Mouse (Mus musculus): ENCODE measurements around the gene Bsnd. TPM values are rescaled to one million over a fixed set of nuclear protein-coding genes. Genes with fewer than 3 reads are reported as not detected.

The Bsnd gene
- polyA plus RNA-seq, 1 experiment from 2014 or later = not detected

GRCm38 (mm10) chr4:106483215-106483727, 8.8 kb downstream of the Bsnd start:
- Histone ChIP-seq H3K36me3 (no peaks in the 10 kb centered on the region), H3K4me1 (replicated peaks) (0 out of 2 replicates have a peak, but pooled peaks cover 5% of the 10 kb centered on the region), H3K27me3 (peaks cover 50% of the 10 kb centered on the region), H3K9ac (replicated peaks) (no peak overlapping the region), H3K4me2 (no peak overlapping the region), H3K4me3 (replicated peaks) (no peak overlapping the region), H3K9me3 (no peaks in the 10 kb centered on the region), H3K27ac (no peak overlapping the region)
- WGBS = 39% methylated on average over 7 of the region's 7 CpGs
- no peak for ATAC-seq (ENCODE audit: insufficient number of reproducible peaks, insufficient read depth, low FRiP score, low TSS enrichment, low read depth)

DNA sequence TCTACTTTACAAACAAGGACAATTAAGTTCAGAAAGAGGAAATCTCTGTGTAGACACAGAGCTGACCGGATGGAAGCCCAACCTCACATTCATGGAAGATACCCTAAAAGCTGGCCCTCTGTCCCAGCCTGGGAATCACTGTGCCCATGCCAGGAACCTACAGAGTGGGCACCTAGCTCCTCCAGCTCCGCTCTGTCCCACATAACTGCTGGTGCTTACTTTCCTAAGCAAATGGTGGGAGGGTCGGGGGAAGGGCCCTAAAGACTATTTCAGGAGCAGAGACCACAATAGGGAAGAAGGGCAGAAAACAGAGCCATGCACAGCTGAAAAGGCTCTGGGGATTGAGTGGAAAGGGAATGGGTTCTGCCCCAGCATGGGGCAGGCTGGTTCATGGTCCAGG, 11.5 kb downstream of the Bsnd start:
- Histone ChIP-seq H3K9ac (replicated peaks) (no peak overlapping the region), H3K4me2 (no peak overlapping the region), H3K4me1 (replicated peaks) (0 out of 2 replicates have a peak, but pooled peaks cover 5% of the 10 kb centered on the region), H3K4me3 (replicated peaks) (no peak overlapping the region), H3K27ac (no peak overlapping the region), H3K9me3 (no peaks in the 10 kb centered on the region), H3K27me3 (peaks cover 50% of the 10 kb centered on the region), H3K36me3 (no peaks in the 10 kb centered on the region)
- no peak for ATAC-seq (ENCODE audit: insufficient number of reproducible peaks, insufficient read depth, low FRiP score, low TSS enrichment, low read depth)
- WGBS = 70% methylated on average over 3 of the region's 3 CpGs

DNA sequence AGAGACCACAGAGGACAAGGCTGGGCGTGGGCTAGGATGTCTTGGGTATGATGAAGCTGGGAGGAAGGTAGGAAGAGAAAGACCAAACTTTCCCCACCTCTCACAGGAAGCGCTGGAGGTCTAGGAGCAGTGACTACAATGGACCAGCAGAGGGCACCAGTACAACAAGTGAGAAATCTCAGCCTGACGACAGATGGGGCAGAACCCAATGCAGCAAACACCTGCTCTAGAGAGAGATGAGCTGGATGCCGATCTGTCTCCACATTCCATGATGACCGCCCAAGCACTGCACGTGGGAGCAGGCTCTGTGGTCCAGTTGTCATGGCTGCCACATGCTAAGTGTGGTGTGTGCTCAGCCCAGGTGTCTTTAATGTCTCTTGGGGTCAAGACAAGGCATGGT, 17.8 kb downstream of the Bsnd start:
- Histone ChIP-seq H3K9ac (replicated peaks) (no peak overlapping the region), H3K9me3 (no peaks in the 10 kb centered on the region), H3K27me3 (peaks cover 7% of the 10 kb centered on the region; the same call in 1 of the 2 replicates), H3K27ac (no peak overlapping the region), H3K4me2 (no peak overlapping the region), H3K4me3 (replicated peaks) (no peak overlapping the region), H3K36me3 (no peaks in the 10 kb centered on the region), H3K4me1 (replicated peaks) (0 out of 2 replicates have a peak, but pooled peaks cover 5% of the 10 kb centered on the region)
- 3% methylated on average over 6 of the region's 6 CpGs for WGBS
- no peak for ATAC-seq (ENCODE audit: insufficient number of reproducible peaks, insufficient read depth, low FRiP score, low TSS enrichment, low read depth)

DNA sequence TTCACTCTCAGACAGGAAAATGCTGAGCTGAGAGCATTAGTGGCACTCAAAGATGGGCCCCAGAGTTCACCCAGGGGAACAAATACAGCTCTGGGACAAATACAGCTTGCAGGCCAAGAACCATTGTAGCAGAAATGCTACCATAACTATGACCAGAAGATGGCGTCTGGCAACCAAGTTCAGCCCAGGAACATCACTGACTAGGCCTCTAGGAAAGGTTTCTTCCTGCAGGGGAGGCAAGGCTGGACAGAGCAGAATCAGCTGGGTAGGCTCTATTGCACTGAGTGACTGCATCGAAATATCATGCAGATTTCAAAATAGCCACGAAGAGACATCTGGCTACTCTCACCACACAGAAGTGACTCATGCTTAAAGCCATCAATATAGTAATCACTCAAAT, 19.7 kb downstream of the Bsnd start:
- no peak overlapping the region for H3K9ac ChIP-seq (replicated peaks)
- WGBS = 16% methylated on average over 3 of the region's 3 CpGs
- H3K27me3 ChIP-seq = peaks cover 7% of the 10 kb centered on the region; the same call in 1 of the 2 replicates
- no peak for ATAC-seq (ENCODE audit: insufficient number of reproducible peaks, insufficient read depth, low FRiP score, low TSS enrichment, low read depth)
- 0 out of 2 replicates have a peak, but pooled peaks cover 5% of the 10 kb centered on the region for H3K4me1 ChIP-seq (replicated peaks)
- H3K9me3 ChIP-seq = no peaks in the 10 kb centered on the region
- no peak overlapping the region for H3K27ac ChIP-seq
- no peaks in the 10 kb centered on the region for H3K36me3 ChIP-seq
- no peak overlapping the region for H3K4me2 ChIP-seq
- no peak overlapping the region for H3K4me3 ChIP-seq (replicated peaks)

GRCm38 (mm10) chr4:106470921-106471320, 21.2 kb downstream of the Bsnd start:
- H3K27me3 ChIP-seq = peaks cover 7% of the 10 kb centered on the region; the same call in 1 of the 2 replicates
- H3K9me3 ChIP-seq = no peaks in the 10 kb centered on the region
- ATAC-seq (ENCODE audit: insufficient number of reproducible peaks, insufficient read depth, low FRiP score, low TSS enrichment, low read depth) = no peak
- H3K4me1 ChIP-seq (replicated peaks) = 0 out of 2 replicates have a peak, but pooled peaks cover 5% of the 10 kb centered on the region
- H3K4me3 ChIP-seq (replicated peaks) = no peak overlapping the region
- H3K36me3 ChIP-seq = no peaks in the 10 kb centered on the region
- H3K9ac ChIP-seq (replicated peaks) = no peak overlapping the region
- H3K27ac ChIP-seq = no peak overlapping the region
- 78% methylated on average over 5 of the region's 5 CpGs for WGBS
- H3K4me2 ChIP-seq = no peak overlapping the region

- Histone ChIP-seq H3K27me3 (peaks cover 30% of the 10 kb centered on the region), H3K9me3 (no peaks in the 10 kb centered on the region), H3K9ac (replicated peaks) (no peak overlapping the region), H3K4me2 (no peak overlapping the region), H3K4me1 (replicated peaks) (peaks cover 15% of the 10 kb centered on the region), H3K36me3 (no peaks in the 10 kb centered on the region), H3K27ac (no peak overlapping the region), H3K4me3 (replicated peaks) (no peak overlapping the region)
- 83% methylated on average over 13 of the region's 13 CpGs for WGBS
- no peak for ATAC-seq (ENCODE audit: insufficient number of reproducible peaks, insufficient read depth, low FRiP score, low TSS enrichment, low read depth)
Measured at GRCm38 (mm10) chr4:106467420-106468110, 24.5 kb downstream of the Bsnd start.

GRCm38 (mm10) chr4:106463174-106463801, 28.8 kb downstream of the Bsnd start:
- WGBS = 27% methylated on average over 21 of the region's 21 CpGs
- Histone ChIP-seq H3K27me3 (peaks cover 47% of the 10 kb centered on the region), H3K4me1 (replicated peaks) (peaks cover 15% of the 10 kb centered on the region), H3K4me3 (replicated peaks) (peak overlapping the region; percentile 45), H3K9me3 (no peaks in the 10 kb centered on the region), H3K4me2 (peak overlapping the region; percentile 84), H3K9ac (replicated peaks) (peak overlapping the region; percentile 55), H3K27ac (no peak overlapping the region), H3K36me3 (no peaks in the 10 kb centered on the region)
- ATAC-seq (ENCODE audit: insufficient number of reproducible peaks, insufficient read depth, low FRiP score, low TSS enrichment, low read depth) = no peak

DNA sequence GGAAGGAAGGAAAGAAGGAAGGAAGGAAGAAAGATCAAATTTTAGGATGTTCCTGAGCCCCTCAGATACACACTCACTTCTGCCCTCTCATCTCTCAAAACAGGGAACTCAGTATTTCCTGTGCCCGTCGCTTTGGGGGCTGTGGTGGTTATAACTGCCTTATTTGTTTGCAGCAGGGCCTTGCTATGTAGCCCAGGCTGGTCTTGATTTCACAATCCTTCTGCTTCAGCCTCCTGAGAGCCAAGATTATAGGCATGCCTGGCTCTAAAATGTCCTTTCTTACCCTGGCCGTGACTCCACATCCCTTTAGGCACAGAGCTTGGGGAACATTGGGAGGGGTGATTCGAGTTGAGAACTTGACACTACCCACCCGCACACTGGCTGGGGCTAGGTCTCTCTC, 29.6 kb downstream of the Bsnd start:
- ATAC-seq (ENCODE audit: insufficient number of reproducible peaks, insufficient read depth, low FRiP score, low TSS enrichment, low read depth) = no peak
- peaks cover 15% of the 10 kb centered on the region for H3K4me1 ChIP-seq (replicated peaks)
- H3K27me3 ChIP-seq = peaks cover 47% of the 10 kb centered on the region
- H3K27ac ChIP-seq = no peak overlapping the region
- H3K36me3 ChIP-seq = no peaks in the 10 kb centered on the region
- WGBS = 78% methylated on average over 5 of the region's 5 CpGs
- no peak overlapping the region for H3K4me3 ChIP-seq (replicated peaks)
- H3K9ac ChIP-seq (replicated peaks) = no peak overlapping the region
- H3K9me3 ChIP-seq = no peaks in the 10 kb centered on the region
- no peak overlapping the region for H3K4me2 ChIP-seq

DNA sequence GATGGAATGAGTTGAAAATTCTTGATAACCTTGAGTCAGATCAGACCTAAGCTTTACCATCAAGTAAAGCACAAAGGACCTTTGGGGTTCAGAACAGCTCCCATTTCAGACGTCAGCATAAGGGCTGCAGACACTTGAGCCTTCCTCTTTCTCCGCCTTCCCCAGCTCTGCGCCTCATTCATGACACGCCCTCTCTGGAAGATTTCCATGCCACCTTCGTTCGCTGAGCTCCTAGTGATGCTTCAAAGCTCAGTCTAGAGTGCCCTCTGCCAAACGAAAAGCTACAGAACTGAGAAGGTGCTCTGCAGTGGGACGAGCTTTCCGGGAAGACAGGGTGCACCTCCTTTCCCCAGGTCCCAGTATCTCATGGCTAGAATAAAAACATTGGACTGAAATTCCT, 30.1 kb downstream of the Bsnd start:
- WGBS = 69% methylated on average over 9 of the region's 9 CpGs
- H3K27me3 ChIP-seq = peaks cover 47% of the 10 kb centered on the region
- peaks cover 15% of the 10 kb centered on the region for H3K4me1 ChIP-seq (replicated peaks)

GRCm38 (mm10) chr4:106454541-106454940, 37.5 kb downstream of the Bsnd start:
- Histone ChIP-seq H3K9ac (replicated peaks) (no peak overlapping the region), H3K4me3 (replicated peaks) (no peak overlapping the region), H3K4me2 (no peak overlapping the region), H3K4me1 (replicated peaks) (no peaks in the 10 kb centered on the region), H3K27me3 (no peaks in the 10 kb centered on the region), H3K36me3 (no peaks in the 10 kb centered on the region), H3K9me3 (no peaks in the 10 kb centered on the region), H3K27ac (no peak overlapping the region)
- ATAC-seq (ENCODE audit: insufficient number of reproducible peaks, insufficient read depth, low FRiP score, low TSS enrichment, low read depth) = no peak
- 91% methylated on average over 7 of the region's 7 CpGs for WGBS

More for the DNA sequence above, 30.1 kb downstream of the Bsnd start:
- Histone ChIP-seq H3K27ac (no peak overlapping the region), H3K9ac (replicated peaks) (no peak overlapping the region), H3K4me3 (replicated peaks) (no peak overlapping the region), H3K4me2 (no peak overlapping the region), H3K36me3 (no peaks in the 10 kb centered on the region), H3K9me3 (no peaks in the 10 kb centered on the region)
- no peak for ATAC-seq (ENCODE audit: insufficient number of reproducible peaks, insufficient read depth, low FRiP score, low TSS enrichment, low read depth)

- H3K4me3 ChIP-seq (replicated peaks) = no peak overlapping the region
- no peak overlapping the region for H3K9ac ChIP-seq (replicated peaks)
- H3K27me3 ChIP-seq = no peaks in the 10 kb centered on the region
- no peak overlapping the region for H3K27ac ChIP-seq
- no peaks in the 10 kb centered on the region for H3K4me1 ChIP-seq (replicated peaks)
- H3K36me3 ChIP-seq = no peaks in the 10 kb centered on the region
- 90% methylated on average over 4 of the region's 4 CpGs for WGBS
- ATAC-seq (ENCODE audit: insufficient number of reproducible peaks, insufficient read depth, low FRiP score, low TSS enrichment, low read depth) = no peak
- H3K9me3 ChIP-seq = no peaks in the 10 kb centered on the region
- H3K4me2 ChIP-seq = no peak overlapping the region
Measured at GRCm38 (mm10) chr4:106453516-106453915, 38.6 kb downstream of the Bsnd start.

All from limb, embryonic 12.5 days (tissue).